Mouse (Mus musculus) thymus, adult 2 months (tissue): ENCODE data around the gene Pdss2. TPM values are rescaled to one million over a fixed set of nuclear protein-coding genes. Genes with fewer than 3 reads are reported as not detected.
A peak's percentile ranks its signal among the peaks of the same experiment; 100 is the strongest.

ENCODE experiments used
- DNase-seq: peaks from one replicate; pipeline ENCODE4 v3.0.0; 2021
- H3K27ac ChIP-seq: fragments of 200-500 bp; 2 replicates; pipeline ENCODE4 v1.5.1; 2012; ENCODE audit warnings: low read length, control low read depth; ENCODE audit not compliant: control insufficient read depth, insufficient read depth
- H3K27me3 ChIP-seq: fragments of 200-500 bp; 2 replicates; pipeline ENCODE4 v1.6.1; 2012; ENCODE audit warnings: mild to moderate bottlenecking, low read length, moderate library complexity, mixed read lengths; ENCODE audit not compliant: control insufficient read depth, insufficient read depth
- H3K36me3 ChIP-seq: fragments of 200-500 bp; 2 replicates; pipeline ENCODE4 v1.6.1; 2012; ENCODE audit warnings: mild to moderate bottlenecking, low read length, moderate library complexity; ENCODE audit not compliant: control insufficient read depth, insufficient read depth
- H3K4me1 ChIP-seq: fragments of 200-500 bp; replicated peaks from 2 replicates; pipeline ENCODE4 v1.6.1; 2012; ENCODE audit warnings: low read length; ENCODE audit not compliant: control insufficient read depth, insufficient read depth
- H3K4me3 ChIP-seq: fragments of 200-500 bp; 2 replicates; pipeline ENCODE4 v1.5.1; 2012; ENCODE audit warnings: mild to moderate bottlenecking, low read length, control low read depth, moderate library complexity; ENCODE audit not compliant: control insufficient read depth, insufficient read depth
- CTCF ChIP-seq: fragments of 200-500 bp; IDR thresholded peaks from 2 replicates; pipeline ENCODE4 v1.5.1; 2012; ENCODE audit warnings: mild to moderate bottlenecking, control low read depth, low read length, moderate library complexity, borderline replicate concordance; ENCODE audit not compliant: control insufficient read depth, poor library complexity, insufficient read depth; ENCODE audit errors: extremely low read depth
- POLR2A ChIP-seq: fragments of 200-500 bp; IDR thresholded peaks from 2 replicates; pipeline ENCODE4 v1.6.1; 2012; ENCODE audit warnings: mild to moderate bottlenecking, low read length, control low read depth, moderate library complexity; ENCODE audit not compliant: control insufficient read depth, poor library complexity, insufficient read depth; ENCODE audit errors: extremely low read depth
- WGBS: fragments of 180-500 bp; shearing (Covaris S2); methylation state at CpG from one replicate; pipeline ENCODE4 v1.1.7; 2018; 5-methylcytosine and 5-hydroxymethylcytosine counted together
- polyA plus RNA-seq: library from polyadenylated mRNA; depleted of rRNA; stranded (reverse); fragments of >200 nt; gene quantifications from 2 replicates; pipeline ENCODE4 v1.2.3, GENCODE M21; 2012

Pdss2 gene
- polyA plus RNA-seq, 1 experiment = 10.5 TPM

GRCm38 (mm10) chr10:43322446-43323178 lies 101.3 kb downstream of the Pdss2 start:
- Histone ChIP-seq H3K27ac (no peak overlapping the region), H3K4me1 (peaks cover 5% of the 10 kb centered on the region), H3K27me3 (no peaks in the 10 kb centered on the region), H3K36me3 (no peaks in the 10 kb centered on the region), H3K4me3 (no peak overlapping the region)
- no peak for TF ChIP-seq POLR2A
- no peak for TF ChIP-seq CTCF
- 96% methylated on average over 9 of the region's 9 CpGs for WGBS
- no peak for DNase-seq

- Histone ChIP-seq H3K27me3 (no peaks in the 10 kb centered on the region), H3K27ac (no peak overlapping the region), H3K4me1 (peaks cover 5% of the 10 kb centered on the region), H3K4me3 (no peak overlapping the region), H3K36me3 (no peaks in the 10 kb centered on the region)
- WGBS = 94% methylated on average over 8 of the region's 8 CpGs
- TF ChIP-seq POLR2A = no peak
- no peak for TF ChIP-seq CTCF
- DNase-seq = no peak
Measured at GRCm38 (mm10) chr10:43323386-43323785, 102.1 kb downstream of the Pdss2 start.

- no peaks in the 10 kb centered on the region for H3K27me3 ChIP-seq
- H3K27ac ChIP-seq = no peak overlapping the region
- H3K4me1 ChIP-seq = peaks cover 10% of the 10 kb centered on the region
- TF ChIP-seq CTCF = no peak
- no peak for TF ChIP-seq POLR2A
- WGBS = 76% methylated on average over 5 of the region's 5 CpGs
- H3K4me3 ChIP-seq = no peak overlapping the region
- H3K36me3 ChIP-seq = no peaks in the 10 kb centered on the region
- no peak for DNase-seq
Measured at GRCm38 (mm10) chr10:43329813-43330212, 108.5 kb downstream of the Pdss2 start.

GRCm38 (mm10) chr10:43330691-43331090 lies 109.4 kb downstream of the Pdss2 start:
- Histone ChIP-seq H3K27ac (peak overlapping the region; percentile 33), H3K4me1 (peaks cover 5% of the 10 kb centered on the region), H3K27me3 (no peaks in the 10 kb centered on the region), H3K36me3 (no peaks in the 10 kb centered on the region), H3K4me3 (no peak overlapping the region)
- 27% methylated on average over 3 of the region's 4 CpGs for WGBS
- DNase-seq = peak; percentile 16
- no peak for TF ChIP-seq CTCF
- no peak for TF ChIP-seq POLR2A

GRCm38 (mm10) chr10:43331931-43332701 lies 110.8 kb downstream of the Pdss2 start:
- Histone ChIP-seq H3K27me3 (no peaks in the 10 kb centered on the region), H3K4me3 (no peak overlapping the region), H3K27ac (no peak overlapping the region), H3K36me3 (no peaks in the 10 kb centered on the region), H3K4me1 (peaks cover 5% of the 10 kb centered on the region)
- WGBS = 95% methylated on average over 15 of the region's 15 CpGs
- TF ChIP-seq POLR2A (no peak), CTCF (no peak)
- DNase-seq = no peak

- Histone ChIP-seq H3K4me3 (no peak overlapping the region), H3K4me1 (peaks cover 5% of the 10 kb centered on the region), H3K27ac (no peak overlapping the region), H3K36me3 (no peaks in the 10 kb centered on the region), H3K27me3 (no peaks in the 10 kb centered on the region)
- TF ChIP-seq POLR2A (no peak), CTCF (no peak)
- 95% methylated on average over 4 of the region's 4 CpGs for WGBS
- DNase-seq = no peak
Measured at GRCm38 (mm10) chr10:43335874-43336273, 114.6 kb downstream of the Pdss2 start.
